Mouse (Mus musculus) lung, postnatal 0 days (tissue): ENCODE measurements around the gene Cbr2. TPM values are rescaled to one million over a fixed set of nuclear protein-coding genes. Genes with fewer than 3 reads are reported as not detected.

Source experiments
- ATAC-seq: fragments of 200-750 bp; cut with Nextera tagmentation; 2 replicates; pipeline ENCODE4 v1.8.0; 2017; ENCODE audit warnings: moderate library complexity
- DNase-seq: peaks from one replicate; pipeline ENCODE4 v3.0.0-alpha.2; 2016; ENCODE audit warnings: low spot score
- H3K27ac ChIP-seq: fragments of 300-500 bp; sonication (generic); 2 replicates; pipeline ENCODE4 v1.5.1; 2014; ENCODE audit warnings: antibody characterized with exemption, mild to moderate bottlenecking, low read length, mixed read lengths
- H3K27me3 ChIP-seq: fragments of 300-500 bp; sonication (generic); replicated peaks from 2 replicates; pipeline ENCODE4 v1.6.1; 2014; ENCODE audit warnings: low read length, mixed read lengths; ENCODE audit not compliant: insufficient read depth
- H3K36me3 ChIP-seq: fragments of 300-500 bp; sonication (generic); 2 replicates; pipeline ENCODE4 v1.6.1; 2014; ENCODE audit warnings: low read length, mixed read lengths; ENCODE audit not compliant: insufficient read depth
- H3K4me1 ChIP-seq: fragments of 300-500 bp; sonication (generic); 2 replicates; pipeline ENCODE4 v1.6.1; 2014; ENCODE audit warnings: antibody characterized with exemption, low read depth, low read length, mixed read lengths; ENCODE audit not compliant: insufficient read depth
- H3K4me2 ChIP-seq: fragments of 300-500 bp; sonication (generic); replicated peaks from 2 replicates; pipeline ENCODE4 v1.6.1; 2014; ENCODE audit warnings: low read depth, mild to moderate bottlenecking, low read length, moderate library complexity, mixed read lengths
- H3K4me3 ChIP-seq: fragments of 300-500 bp; sonication (generic); 2 replicates; pipeline ENCODE4 v1.5.1; 2014; ENCODE audit warnings: low read depth, low read length
- H3K9ac ChIP-seq: fragments of 300-500 bp; sonication (generic); replicated peaks from 2 replicates; pipeline ENCODE4 v1.6.1; 2014; ENCODE audit warnings: low read depth, mild to moderate bottlenecking
- H3K9me3 ChIP-seq: fragments of 300-500 bp; sonication (generic); 2 replicates; pipeline ENCODE4 v1.6.1; 2016; ENCODE audit warnings: low read length, mixed read lengths
- CTCF ChIP-seq: IDR thresholded peaks from 2 replicates; pipeline ENCODE4 v1.5.1; 2016; ENCODE audit warnings: antibody characterized with exemption, mild to moderate bottlenecking
- EP300 ChIP-seq: IDR thresholded peaks from 2 replicates; pipeline ENCODE4 v1.6.1; 2016; ENCODE audit warnings: antibody characterized with exemption, mild to moderate bottlenecking, control low read depth
- WGBS: fragments of 180-500 bp; shearing (Covaris S2); extraction: QIAGEN DNeasy Blood & Tissue Kit; methylation state at CpG from one replicate; pipeline ENCODE4 v1.1.7; 2014; 5-methylcytosine and 5-hydroxymethylcytosine counted together
- polyA plus RNA-seq: library from polyadenylated mRNA; unstranded; fragments of >200 nt; fragmentation: Nextera tagmentation; extraction: Ambion mirVana; gene quantifications from 2 replicates; pipeline ENCODE4 v1.2.1, GENCODE M21; 2015

Cbr2 gene
- polyA plus RNA-seq, 1 experiment from 2014 or later = 4,528 TPM

DNA sequence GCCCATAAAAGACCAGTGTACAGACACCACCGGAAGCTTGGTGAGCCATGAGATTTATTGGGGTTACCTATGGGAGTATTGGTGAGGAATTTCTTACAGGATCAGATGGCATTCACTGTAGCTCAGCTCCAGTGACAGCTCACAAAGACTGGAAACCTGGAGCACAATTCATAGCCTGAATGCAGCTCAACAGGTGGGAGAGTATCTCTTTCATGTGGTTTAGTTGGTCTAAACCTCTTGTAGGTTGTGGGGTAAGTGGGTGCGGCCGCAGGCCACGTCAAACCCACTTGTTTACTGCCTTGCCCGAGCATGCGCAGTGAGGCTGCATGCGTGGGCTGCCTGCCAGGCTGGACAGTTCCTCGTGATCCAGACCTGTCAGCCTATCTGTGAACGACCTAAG is 28.3 kb upstream of the Cbr2 start:
- H3K4me1 ChIP-seq = 0 out of 2 replicates have a peak, but pooled peaks cover 4% of the 10 kb centered on the region

GRCm38 (mm10) chr11:120751606-120752005 is 19.7 kb upstream of the Cbr2 start:
- Histone ChIP-seq H3K4me3 (no peak overlapping the region), H3K9me3 (no peaks in the 10 kb centered on the region), H3K9ac (no peak overlapping the region), H3K4me2 (no peak overlapping the region), H3K27me3 (no peaks in the 10 kb centered on the region), H3K27ac (no peak overlapping the region), H3K4me1 (no peaks in the 10 kb centered on the region), H3K36me3 (no peaks in the 10 kb centered on the region)
- 44% methylated on average over 4 of the region's 4 CpGs for WGBS
- DNase-seq (peak; percentile 4), ATAC-seq (no peak)
- TF ChIP-seq CTCF (no peak), EP300 (no peak)

More for the DNA sequence above, 28.3 kb upstream of the Cbr2 start:
- H3K4me3 ChIP-seq = no peak overlapping the region
- TF ChIP-seq EP300 = no peak
- TF ChIP-seq CTCF = no peak
- H3K9ac ChIP-seq = no peak overlapping the region
- H3K4me2 ChIP-seq = no peak overlapping the region
- H3K36me3 ChIP-seq = no peaks in the 10 kb centered on the region
- no peak overlapping the region for H3K27ac ChIP-seq
- ATAC-seq (no peak), DNase-seq (no peak)
- no peaks in the 10 kb centered on the region for H3K27me3 ChIP-seq
- 83% methylated on average over 9 of the region's 9 CpGs for WGBS
- H3K9me3 ChIP-seq = no peaks in the 10 kb centered on the region

DNA sequence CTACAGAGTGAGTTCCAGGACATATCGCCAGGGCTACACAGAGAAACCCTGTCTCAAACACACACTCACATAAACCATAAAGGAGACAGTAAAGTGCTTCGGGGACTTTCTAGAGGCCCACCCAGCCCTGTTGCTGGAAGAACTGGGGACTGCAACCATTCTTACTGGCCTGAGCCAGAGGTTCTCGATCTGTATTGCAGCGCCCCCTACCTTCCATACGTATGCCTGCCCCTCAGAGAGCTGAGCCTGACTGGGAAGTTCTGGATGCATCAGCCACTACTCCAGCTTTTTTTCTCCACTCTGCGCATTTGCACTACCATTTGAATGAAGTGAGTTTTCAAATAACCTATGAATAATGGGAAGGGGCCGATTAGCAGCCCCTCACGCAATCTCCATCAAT is 17.5 kb upstream of the Cbr2 start:
- Histone ChIP-seq H3K4me1 (no peaks in the 10 kb centered on the region), H3K36me3 (no peaks in the 10 kb centered on the region), H3K4me2 (no peak overlapping the region), H3K27ac (no peak overlapping the region), H3K9ac (no peak overlapping the region), H3K27me3 (no peaks in the 10 kb centered on the region), H3K4me3 (no peak overlapping the region), H3K9me3 (no peaks in the 10 kb centered on the region)
- no peak for ATAC-seq
- 66% methylated on average over 8 of the region's 8 CpGs for WGBS
- DNase-seq = peak; percentile 67
- TF ChIP-seq EP300 = no peak
- TF ChIP-seq CTCF = peak; percentile 69

DNA sequence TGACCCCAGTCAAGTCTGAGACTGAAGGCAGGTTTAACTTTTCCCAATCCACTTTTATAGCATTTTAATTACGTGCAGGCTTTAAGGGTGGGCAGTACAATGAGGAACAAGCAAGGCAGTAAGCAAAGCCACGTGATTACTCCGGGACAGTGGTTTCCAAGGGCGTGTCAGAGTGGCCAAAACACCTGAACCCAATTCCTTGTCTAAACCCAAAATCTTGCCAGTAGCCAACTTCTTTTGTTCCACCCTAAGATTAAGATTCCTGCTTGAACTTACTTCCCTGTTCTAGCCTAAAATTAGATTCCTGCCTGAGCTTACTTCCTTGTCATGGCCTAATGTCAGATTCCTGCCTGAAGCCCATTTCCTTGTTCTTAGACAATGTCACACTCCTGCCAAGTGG is 16.1 kb upstream of the Cbr2 start:
- 47% methylated on average over 4 of the region's 4 CpGs for WGBS

GRCm38 (mm10) chr11:120744121-120744701 is 12.3 kb upstream of the Cbr2 start:
- H3K9ac ChIP-seq = no peak overlapping the region
- H3K4me3 ChIP-seq = no peak overlapping the region
- no peaks in the 10 kb centered on the region for H3K4me1 ChIP-seq
- H3K27me3 ChIP-seq = no peaks in the 10 kb centered on the region
- 47% methylated on average over 7 of the region's 7 CpGs for WGBS
- DNase-seq = peak; percentile 96
- H3K27ac ChIP-seq = peak overlapping the region; percentile 88
- ATAC-seq = peak; percentile 92
- peak; percentile 99 for TF ChIP-seq EP300
- TF ChIP-seq CTCF = no peak
- H3K9me3 ChIP-seq = no peaks in the 10 kb centered on the region
- H3K4me2 ChIP-seq = no peak overlapping the region
- no peaks in the 10 kb centered on the region for H3K36me3 ChIP-seq

More for the DNA sequence above, 16.1 kb upstream of the Cbr2 start:
- Histone ChIP-seq H3K27ac (peak overlapping the region; percentile 10; the same call in 1 of the 2 replicates), H3K36me3 (no peaks in the 10 kb centered on the region), H3K4me3 (no peak overlapping the region), H3K27me3 (no peaks in the 10 kb centered on the region), H3K4me1 (no peaks in the 10 kb centered on the region), H3K4me2 (no peak overlapping the region), H3K9me3 (no peaks in the 10 kb centered on the region), H3K9ac (no peak overlapping the region)
- ATAC-seq = no peak
- TF ChIP-seq EP300 (peak; percentile 47; the same call in 1 of the 2 replicates), CTCF (no peak)
- DNase-seq = peak; percentile 77

DNA sequence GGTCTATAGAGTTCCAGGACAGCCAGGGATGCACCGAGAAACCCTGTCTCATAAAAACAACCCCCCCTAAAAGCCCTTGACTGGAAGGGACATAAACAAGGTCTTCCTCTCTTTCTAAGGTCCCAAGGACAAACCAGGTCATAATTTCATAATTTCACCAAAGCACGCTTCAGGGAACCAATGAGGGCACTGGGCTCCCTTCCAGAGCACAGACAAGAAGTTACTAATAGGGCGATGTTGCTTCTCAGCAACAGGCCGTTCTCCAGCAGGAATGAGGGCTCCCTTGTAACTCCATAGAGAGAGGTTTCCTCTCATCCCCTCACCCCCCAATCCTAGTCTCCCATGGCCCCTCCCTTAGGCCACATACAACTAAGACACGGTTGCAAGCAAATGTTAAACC is 9.1 kb upstream of the Cbr2 start:
- Histone ChIP-seq H3K27me3 (no peaks in the 10 kb centered on the region), H3K4me2 (no peak overlapping the region), H3K4me3 (no peak overlapping the region), H3K36me3 (no peaks in the 10 kb centered on the region), H3K27ac (no peak overlapping the region), H3K9me3 (no peaks in the 10 kb centered on the region), H3K4me1 (no peaks in the 10 kb centered on the region), H3K9ac (no peak overlapping the region)
- DNase-seq (no peak), ATAC-seq (no peak)
- WGBS = 75% methylated on average over 5 of the region's 5 CpGs
- TF ChIP-seq CTCF = no peak
- no peak for TF ChIP-seq EP300
